Mouse (Mus musculus): ENCODE data around the gene Adamts1. TPM values are rescaled to one million over a fixed set of nuclear protein-coding genes. Genes with fewer than 3 reads are reported as not detected.

Gene Adamts1
- total RNA-seq, 2 experiments from 2014 or later = 16.5 to 16.9 TPM

- no peak for DNase-seq (ENCODE audit: low spot score in 2 of 2)
Observed at GRCm38 (mm10) chr16:85765697-85766096, 37.2 kb downstream of the Adamts1 start.

GRCm38 (mm10) chr16:85765167-85765566 is 37.7 kb downstream of the Adamts1 start:
- no peak for DNase-seq (ENCODE audit: low spot score in 2 of 2)

DNA sequence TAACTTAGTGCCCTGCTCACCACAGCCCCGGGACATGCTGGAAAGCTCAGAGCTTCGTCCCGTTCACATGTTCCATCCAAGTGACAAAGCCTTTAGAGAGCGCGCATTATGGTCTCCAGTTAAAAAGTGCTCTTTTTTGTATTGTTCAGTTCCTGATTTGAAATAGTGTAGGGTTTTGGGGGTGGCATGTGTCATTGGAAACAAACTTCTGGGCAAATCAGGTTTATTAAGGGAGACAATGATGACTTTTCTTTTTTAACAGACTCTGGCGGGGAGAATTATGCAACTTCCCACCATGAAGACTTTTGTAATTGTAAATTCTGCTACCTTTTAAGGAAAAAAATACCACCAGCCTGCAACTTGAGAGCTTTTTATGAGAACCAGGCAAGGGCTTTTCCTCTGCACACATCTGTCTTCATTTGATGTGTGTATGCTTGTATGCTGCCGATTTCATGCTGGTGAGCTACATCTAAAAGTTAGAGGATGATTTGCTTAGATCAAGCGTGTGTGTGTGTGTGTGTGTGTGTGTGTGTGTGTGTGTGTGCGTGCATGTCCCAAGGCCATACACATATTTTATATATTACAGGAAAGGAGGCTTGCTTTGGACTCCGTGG is 40.8 kb downstream of the Adamts1 start:
- DNase-seq (ENCODE audit: low spot score in 2 of 2) = no peak

DNA sequence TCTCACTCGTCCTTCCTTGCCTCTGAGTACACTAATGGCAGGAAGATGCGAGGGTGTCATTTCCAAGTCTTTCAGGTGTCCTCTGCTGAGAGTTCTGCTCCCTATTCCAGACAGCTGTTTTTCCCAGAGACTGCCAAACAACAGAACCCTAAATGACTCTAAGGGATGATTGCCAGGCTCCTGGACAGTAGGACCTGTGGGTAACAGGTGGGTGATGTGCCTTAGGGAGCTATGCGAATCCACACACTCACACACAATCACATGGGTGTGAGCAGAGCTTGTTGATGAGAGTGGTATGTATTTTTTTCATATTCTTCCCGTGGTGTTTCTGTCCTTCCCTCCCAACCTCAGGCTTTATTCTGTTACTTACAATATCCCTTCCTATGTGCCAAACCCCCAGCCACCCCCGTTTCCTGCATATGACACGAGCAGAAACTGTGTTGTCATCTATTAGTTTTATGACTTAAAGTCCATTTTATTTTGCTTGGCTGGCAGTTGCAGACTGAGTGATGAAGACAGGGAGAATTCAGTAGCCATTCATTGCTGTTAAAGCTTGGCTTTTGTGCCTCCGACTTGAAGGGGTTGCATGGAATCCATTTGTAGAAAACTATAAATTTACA is 41.8 kb downstream of the Adamts1 start:
- DNase-seq (ENCODE audit: low spot score in 2 of 2) = no peak

DNA sequence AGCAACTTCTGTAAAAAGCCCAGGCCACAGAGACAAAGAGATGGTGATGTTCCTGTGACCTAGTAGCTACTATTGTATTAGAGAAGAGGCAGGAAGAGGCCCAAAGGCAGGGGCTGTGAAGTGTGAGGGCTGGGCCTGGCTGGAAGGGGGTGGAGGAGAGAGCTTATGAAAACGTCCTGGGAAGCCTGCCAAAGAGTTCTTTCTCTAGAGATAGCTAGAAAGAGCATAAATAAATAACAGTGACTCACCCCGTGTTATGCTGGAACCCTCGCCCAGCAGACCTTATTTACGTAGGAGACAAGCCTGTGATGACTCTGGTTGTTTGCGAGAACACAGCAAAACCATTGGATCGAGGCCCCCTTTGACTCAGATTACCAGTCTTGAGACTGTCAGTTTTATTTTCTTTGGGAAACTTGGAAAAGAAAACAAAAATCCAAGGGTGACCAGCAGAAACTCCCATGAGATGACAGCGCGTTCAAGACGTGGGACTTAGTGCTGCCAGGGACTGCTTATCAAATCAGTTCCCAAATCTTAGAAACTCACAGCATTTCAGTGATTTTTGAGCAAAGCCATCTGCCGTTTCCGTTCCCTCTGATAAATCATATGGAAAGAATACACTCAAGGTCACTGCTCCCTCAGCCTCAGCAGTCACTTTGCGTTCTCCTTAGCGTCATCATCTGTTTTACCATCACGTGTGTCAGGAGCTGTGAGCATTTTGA is 46.7 kb downstream of the Adamts1 start:
- DNase-seq (ENCODE audit: low spot score in 2 of 2) = peak; percentile 12 to 15

DNA sequence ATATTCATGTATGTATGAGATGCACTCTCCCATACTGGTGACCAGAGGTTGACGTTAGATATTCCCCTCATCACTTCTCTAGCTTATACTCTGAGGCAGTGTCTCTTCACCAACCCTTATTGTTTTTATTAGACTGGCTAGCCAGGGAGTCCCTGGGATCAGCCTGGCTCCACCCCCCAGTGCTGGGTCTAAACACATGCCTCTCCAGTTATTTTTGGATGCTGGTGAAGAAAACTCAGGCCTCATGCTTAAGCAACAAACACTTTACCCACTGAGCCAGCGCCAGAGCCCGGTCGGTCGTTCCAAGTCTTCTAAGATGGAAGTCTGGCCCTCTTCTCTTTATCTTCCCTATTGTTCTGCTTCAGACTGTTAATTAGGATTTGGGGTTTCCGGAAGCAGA is 53.6 kb downstream of the Adamts1 start:
- DNase-seq (ENCODE audit: low spot score in 2 of 2) = no peak

- peak; percentile 12 to 20 for DNase-seq (ENCODE audit: low spot score in 2 of 2)
Observed at GRCm38 (mm10) chr16:85747589-85748360, 55.1 kb downstream of the Adamts1 start.

- DNase-seq (ENCODE audit: low spot score in 2 of 2) = no peak
Observed at GRCm38 (mm10) chr16:85746386-85746785, 56.5 kb downstream of the Adamts1 start.

Other genes with a start within 250 kb of the Adamts1 start
- gene Cyyr1, start 249.7 kb downstream of the Adamts1 start, total RNA-seq (2021) = 1 to 10 TPM; 4.7 to 5.0 TPM
- 1 to 10 TPM; 1.6 to 1.8 TPM for gene Adamts5, start 98.7 kb upstream of the Adamts1 start, total RNA-seq (2021)

Measured in layer of hippocampus, postnatal 10 days (tissue).